Mouse (Mus musculus) cerebellum, adult (tissue): ENCODE measurements around the gene Tmem167b.
"Not testable (repeated sequence)": the region's sequence is repeated elsewhere in the genome, so short reads cannot be mapped to it uniquely, and the experiment has no call there.

Experiments
- ATAC-seq: cut with Nextera tagmentation; 2 replicates; pipeline ENCODE4 v1.9.2; 2017; ENCODE audit warnings: mild to moderate bottlenecking, moderate library complexity, mixed read lengths; ENCODE audit not compliant: insufficient number of reproducible peaks, low FRiP score, low TSS enrichment

The Tmem167b gene

DNA sequence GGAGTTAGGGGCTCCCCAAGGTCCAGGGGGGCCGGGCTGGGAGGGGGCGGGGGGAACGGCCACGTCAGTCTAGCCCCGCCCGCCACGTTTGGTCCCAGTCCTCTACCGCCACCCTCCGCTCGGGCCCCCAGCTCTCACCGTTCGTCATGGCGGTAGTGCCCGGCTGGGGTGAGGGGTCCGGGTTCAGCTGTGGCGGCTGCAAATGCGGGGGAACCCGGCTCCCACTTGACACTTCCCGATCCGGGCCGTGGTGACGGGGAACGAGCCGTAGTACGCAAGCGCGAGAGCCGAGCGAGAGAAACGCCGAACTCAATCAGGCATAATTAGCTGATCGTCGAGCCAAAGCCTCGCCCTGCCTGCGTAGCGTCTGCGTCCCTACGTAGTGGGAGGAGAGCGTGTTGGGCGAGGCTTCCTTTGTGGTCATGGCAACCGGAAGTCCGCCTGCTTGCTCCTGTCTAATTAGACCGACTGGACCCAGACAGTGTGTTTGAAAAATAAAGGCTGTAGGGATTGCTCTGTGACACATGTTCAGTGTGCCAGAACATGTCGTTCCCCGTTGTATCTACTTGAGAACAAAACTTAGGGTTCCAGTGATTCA, at the start of gene Tmem167b:
Gene Tmem167b (minus strand): TSS at position 334 of the 598 bp plus-strand sequence.
- peak; percentile 97 for ATAC-seq

DNA sequence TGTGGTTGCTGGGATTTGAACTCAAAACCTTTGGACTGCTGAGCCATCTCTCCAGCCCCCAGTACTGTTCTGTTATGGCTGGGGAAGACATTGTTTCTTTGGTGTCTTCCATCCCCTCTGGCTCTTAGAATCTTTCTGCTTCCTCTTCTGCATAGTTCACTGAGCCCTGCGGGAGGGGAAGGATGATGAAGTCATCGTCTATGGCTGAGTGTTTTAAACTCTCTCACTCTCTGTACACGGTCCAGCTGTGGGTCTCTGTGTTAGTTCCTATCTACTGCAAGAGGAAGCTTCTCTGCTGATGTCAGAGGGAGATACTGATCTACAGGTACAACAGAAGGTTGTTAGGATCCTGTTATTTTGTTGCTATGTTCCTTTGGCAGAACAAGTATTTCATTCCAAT, 46.6 kb upstream of the Tmem167b start:
- no peak for ATAC-seq

DNA sequence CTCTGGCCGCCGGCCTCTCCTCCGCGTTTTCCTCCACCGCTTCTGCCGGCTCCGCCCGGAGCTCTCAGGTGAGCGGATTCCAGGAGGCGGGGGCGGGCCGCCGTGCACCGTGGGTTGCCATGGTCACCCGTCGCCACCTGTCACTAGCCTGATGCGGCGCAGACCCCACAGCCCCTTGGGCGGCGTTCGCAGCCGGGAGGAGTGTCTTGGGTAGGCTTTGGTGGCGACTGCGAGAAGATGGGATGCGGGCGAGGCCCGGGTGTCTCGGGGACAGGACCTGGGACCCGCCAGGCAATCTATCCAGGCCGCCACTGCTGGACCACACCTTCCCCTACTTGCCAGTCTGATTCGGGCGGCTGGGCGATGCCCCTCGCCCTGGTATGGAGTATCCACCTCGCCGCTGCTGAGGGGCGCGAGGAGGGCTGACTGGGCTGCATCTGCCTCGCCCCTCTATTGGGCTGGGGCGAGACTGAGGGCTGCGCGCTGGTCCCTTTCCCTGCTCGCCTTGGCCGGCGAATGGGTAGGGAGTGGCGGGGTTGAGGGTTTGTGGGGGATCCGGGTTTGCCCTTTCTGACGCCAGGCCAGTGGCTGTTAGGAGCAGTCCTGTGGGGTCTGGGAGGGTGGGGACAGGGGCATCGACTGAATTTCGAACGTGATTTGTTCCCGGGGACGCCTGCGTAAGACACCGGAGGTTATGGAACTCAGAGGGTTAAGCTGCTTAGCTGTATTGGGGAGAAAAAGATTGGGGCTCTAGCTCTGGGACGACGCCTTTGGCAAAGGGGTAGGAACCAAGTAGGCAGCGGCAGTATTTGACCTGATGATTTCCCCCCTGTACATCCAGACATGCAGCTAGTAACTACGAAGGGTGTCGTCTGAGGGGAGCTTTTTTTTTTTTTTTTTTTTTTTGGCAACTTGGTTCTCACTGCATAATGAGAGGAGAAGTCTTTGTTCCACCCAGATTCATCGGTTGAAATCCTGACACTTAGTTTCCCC, 29.6 kb upstream of the Tmem167b start:
- peak; percentile 24 for ATAC-seq

DNA sequence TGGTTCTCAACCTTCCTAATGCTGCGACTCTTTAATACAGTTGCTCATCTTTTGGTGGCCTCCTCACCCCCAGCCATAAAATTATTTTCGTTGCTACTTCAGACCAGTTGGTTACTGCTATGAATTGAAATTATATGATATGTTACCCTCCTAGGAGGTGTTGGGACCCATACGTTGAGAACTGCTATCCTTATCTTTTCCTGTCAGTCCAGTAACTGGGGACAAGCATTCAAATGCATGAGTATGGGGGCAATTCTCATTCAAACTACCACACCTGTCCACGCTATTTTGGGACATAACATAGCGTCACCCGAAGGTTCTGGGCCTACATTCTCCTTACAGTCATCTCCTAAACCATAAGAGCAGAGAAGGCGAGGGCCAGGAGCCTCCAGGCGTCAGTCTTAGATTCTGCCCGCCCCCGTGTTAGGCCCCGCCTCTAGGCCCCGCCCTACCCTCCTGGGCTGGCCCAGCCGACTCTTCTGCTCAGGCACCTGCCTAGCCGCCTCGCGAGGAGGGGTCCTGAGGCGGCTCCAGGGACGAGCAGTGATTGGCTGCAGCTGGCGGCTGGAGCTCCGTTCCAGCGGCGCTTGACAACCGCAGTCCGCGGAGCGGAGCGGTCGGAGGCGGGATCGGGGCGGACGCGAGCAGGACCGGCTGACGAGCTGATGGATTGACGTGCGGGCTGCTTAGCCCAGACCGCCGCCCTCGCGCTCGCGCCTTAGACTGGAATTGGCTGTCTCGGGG, 28.7 kb upstream of the Tmem167b start, which contains the start of gene Wdr47:
Gene Wdr47 (plus strand): TSS at position 494 of the 744 bp plus-strand sequence.
- peak; percentile 96 for ATAC-seq

DNA sequence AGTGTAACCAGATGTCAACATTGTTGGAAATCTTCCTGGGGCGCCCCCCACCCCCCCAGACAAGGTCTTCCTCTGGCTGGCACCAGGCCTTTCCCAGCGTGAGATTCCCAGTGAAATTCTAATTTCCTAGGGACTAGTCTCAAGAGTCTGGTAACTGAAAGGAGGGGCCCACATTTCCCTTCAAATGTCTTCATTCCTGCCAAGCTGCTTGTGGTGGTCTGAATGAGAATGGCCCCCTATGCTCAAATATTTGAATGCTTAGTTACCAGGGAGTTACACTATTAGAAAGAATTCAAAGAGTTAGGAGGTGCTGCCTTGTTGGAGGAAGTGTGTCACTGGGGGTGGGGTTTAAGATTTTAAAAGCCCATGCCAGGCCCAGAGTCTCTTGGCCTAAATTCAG, 26.2 kb upstream of the Tmem167b start:
- ATAC-seq = no peak

DNA sequence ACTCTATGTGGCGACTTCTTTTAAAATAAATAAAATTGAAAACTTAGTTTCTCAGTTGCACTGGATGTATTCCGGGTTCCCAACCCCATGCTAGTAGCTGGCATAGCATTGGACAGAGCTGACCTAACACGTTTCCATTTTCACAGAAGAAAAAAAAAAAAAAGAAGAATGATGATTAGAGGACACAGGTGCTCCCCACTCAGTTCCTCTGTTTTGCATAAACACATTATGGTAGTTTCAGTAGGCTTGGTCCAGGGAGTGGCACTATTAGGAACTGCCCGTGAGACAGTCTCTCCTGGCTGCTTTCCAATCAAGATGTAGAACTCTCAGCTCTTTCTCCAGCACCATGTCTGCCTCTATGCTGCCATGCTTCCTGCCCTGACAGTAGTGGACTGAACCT, 22.3 kb upstream of the Tmem167b start:
- no peak for ATAC-seq

DNA sequence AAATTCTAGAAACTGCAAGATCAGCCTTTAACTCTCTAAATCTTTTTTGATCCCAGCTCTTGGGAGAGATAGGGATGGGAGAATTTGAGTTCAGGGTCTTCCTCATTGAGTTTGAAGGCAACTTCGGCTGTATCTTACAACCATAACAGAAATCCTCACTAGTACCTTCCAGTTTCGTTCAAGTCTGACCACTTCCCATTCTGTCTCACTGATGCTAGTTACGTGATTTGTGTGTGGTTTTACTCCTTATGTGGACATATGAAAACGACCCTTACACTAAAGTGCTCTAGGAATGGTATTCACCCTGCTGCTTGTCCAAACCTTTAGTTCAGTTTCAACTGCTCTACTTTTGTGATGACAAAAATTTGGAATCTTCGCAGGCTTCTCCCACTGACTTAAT, 11.8 kb upstream of the Tmem167b start:
- no peak for ATAC-seq

DNA sequence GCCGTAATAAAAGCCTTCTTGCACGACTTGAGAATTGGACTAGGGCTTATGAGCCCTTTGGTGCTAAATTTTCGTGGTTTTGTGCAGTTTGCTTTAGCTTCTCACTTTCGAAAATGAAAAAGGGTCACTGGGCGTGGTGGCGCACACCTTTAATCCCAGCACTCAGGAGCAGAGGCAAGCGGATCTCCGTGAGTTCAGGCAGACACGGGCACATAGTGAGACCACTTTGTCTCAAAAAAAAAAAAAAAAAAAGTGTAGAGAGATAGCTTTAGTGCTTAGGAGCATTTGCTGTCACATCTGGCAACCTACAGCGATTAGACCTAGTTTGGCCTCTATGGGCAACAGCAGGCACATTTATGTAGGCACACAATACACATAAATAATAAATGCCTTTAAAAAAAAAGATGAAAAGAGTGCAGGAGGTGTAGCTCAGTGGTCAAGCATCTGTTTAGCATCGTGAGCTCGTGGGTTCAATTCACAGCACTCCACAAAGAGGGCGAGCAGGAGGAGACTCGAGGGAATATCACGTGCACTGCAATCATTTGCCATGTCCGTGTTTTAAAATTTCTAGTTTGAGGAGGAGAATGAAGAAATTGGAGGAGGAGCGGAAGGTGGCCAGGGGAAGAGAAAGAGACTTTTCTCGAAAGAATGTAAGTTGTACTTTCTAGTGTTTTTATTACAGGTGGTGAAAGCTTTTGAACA, 10.2 kb upstream of the Tmem167b start:
- ATAC-seq = no peak

DNA sequence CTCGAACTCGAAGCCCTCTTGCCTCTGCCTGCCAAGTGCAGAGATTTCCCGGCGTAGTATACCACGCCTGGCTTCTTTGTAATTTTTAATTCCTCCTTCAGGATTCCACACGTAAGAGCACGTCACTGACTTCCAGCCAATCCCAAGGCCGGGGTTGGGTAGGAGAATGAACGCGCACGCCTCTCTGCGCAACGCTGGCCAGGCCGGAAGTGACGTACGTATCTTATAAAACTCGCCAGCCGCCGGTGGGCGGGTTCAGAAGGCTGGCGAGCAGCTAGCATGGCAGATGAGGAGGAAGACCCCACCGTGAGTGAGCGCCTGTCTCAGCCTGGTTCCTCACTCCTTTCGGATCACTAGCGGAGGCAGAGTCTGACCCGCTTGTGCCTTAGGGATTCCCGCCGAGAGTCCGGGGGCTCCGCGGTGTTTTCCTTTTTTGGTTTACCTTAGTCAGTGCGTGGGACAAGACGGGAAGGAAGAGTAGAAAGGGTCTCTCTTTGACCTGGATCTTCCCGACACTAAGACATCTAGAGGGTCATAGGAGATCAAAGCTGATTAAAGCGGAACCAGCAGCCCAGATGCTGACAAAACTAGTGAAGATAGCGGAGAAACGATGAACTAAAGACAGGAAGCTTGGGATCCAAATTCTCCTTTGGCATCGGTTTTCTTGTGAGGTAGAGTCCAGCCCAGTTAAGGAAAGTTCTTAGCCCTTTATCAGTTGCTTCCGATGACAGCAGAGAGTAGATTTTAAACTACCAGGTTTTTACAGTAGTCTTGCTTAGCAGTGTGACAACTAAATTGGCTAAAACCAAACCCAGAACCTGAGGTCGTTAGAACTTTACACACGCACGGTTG, 9.4 kb upstream of the Tmem167b start, which contains the start of gene Taf13:
Gene Taf13 (plus strand): TSS at position 256 of the 852 bp plus-strand sequence.
- ATAC-seq = peak; percentile 97

DNA sequence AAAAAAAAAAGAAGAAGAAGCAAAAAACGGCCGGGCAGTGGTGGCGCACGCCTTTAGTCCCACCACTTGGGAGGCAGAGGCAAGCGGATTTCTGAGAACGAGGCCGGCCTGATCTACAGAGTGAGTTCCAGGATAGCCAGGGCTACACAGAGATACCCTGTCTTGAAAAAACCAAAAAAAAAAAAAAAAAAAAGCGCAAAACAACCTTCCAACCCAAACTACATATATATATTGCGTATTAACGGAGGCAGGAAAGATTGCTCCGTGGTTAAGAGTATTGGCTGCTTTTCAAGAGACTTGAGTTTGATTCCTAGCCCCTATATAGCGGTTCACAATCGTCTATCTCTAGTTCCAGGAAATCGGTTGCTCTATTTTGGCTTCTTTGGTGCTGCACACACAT, 8.5 kb upstream of the Tmem167b start:
- no peak for ATAC-seq

DNA sequence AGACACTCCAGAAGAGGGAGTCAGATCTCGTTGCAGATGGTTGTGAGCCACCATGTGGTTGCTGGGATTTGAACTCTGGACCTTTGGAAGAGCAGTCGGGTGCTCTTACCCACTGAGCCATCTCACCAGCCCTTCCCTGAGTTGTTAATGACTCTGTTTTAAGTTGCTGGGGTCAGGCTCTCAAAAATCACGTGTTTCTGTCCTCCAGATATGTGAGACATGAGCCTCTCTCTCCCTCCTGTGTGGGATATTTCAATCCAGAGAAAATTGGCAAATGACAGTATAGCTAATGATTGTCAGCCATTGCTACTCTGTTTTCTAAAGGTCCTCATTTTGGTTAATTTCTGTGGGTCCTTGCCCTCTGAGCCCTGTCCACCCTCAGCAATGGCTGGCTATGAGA, 7.4 kb upstream of the Tmem167b start:
- ATAC-seq = not testable (repeated sequence)

DNA sequence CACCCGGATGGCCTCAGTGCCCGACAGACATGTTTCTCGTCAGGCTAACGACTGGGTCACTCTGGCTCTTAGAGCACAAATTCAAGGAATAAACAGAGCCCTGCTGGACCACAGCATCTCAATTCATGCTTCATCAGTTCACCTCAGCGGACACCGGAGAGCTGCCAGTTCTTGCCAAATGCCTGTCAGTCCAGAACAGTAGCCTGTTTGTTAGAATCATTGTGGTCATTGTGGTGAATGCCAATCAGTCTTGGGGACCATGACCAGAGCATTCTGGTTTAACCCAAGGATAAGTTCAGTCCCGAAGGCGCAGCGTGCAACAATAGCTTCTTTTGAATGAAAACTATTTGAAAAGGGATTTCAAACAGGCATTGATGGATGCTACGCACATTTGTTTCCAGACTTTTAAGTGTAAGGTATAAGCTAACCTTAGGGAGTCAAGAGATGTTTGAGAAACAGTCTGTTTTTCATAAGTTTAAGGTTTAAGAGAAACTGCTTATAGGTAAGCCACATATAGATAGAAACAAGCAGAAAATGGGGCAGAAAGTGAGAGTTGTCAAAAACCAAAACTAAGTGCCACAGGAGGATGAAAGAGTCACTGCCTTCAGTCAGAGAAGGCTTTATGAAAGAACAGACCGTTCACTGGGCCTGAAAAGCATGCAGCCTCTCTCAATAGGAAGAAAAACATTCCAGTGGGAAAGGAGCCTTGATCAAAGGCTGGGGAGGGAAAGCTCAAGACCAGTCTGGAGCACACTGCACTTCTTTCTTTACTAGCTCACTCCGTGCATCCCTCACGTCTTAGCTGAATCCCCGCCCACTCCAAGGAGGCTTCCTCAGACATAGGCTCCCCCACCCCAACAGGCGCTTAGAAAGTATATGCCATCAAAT, 6.0 kb upstream of the Tmem167b start:
- no peak for ATAC-seq

DNA sequence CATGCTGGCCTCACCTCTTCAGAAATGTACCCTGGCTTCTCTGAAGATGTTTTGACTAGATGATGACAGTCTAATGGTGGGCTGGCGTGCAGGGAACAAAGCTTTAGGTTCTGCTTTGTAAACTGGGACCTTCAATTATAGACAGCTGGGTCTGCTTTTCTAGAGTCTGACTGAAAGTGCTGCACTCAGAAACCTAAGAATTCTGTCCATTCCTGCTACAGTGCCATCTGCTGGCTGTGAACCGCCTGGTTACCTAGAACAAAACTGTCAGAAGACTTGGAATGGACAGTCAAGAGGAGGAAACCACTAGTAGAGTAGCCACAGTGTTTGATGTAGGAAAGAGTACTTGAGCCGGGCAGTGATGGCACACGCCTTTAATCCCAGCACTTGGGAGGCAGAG, 1.0 kb upstream of the Tmem167b start:
- ATAC-seq = peak; percentile 26

DNA sequence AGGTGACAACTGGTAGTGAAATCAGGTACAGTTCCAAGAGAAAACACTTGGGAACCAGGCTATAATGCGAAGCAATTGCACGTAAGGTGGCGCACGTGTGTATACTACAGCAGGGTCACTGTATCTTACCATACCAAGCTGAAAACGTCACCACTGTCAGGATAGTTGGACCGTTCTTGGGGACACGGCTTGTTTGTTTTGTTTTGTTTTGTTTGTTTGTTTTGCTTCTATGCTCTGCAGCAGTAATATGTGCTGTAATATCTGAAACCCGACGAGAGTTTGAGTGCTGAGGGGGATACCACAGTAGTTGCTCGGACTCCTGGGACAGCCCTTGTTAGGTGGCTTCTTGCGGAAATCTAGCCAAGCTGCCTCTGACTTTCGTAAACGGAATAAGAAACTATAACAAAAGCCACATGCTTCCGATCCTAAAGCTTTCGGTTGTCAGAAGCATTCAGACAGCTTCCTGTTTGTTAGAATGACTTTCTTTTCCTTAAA, 558 bp upstream of the Tmem167b start:
- peak; percentile 41 for ATAC-seq

DNA sequence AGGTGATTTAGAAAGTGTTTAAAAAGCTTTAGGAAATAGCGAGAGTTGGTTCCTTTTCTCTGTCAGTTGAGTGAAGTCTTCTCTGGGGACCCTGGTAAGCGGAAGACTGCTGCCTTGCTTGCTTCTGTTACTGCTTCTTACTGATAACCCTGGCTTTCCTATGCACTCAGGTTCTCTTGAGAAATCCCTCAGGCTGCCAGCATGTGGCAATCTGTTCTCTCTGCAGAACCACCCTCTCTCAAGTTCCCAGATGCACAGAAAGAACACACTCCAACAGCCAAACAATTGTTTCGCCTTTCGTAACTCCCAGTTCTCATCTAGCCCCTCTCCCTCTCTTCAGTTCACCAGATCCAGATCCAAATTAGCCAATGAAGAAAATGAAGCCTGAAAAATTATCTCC, 4.4 kb downstream of the Tmem167b start:
- no peak for ATAC-seq

DNA sequence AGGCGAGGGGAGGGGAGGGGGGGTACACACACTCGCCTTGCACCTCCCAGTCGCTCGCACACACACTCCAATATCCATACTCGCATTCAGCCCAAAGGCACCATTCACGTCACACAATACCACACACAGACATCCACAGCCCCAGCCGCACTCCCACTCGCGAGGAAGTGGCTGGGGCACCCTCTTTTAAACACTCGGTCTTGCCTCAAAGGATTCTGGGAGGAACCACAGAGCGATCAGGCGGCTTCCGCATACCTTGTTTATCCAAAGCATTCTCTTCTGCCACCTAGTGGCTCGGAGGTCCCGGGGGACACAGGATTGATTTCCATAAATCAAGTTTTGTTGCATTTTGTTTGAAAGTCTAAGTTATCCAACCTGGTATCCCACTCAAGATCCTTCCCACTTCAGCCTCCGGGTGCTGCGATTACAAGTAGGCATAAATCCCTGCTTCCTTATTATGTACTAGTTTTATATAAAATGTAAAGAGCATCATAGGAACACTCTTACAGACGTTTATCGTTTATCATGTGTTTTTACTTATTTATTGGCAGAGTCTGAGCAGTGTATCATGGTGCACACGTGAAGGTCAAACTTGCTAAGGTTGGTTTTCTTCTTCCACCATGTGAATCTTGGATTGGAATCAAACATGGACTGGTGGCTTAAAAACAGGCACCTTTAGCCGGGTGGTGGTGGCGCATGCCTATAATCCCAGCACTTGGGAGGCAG, 7.5 kb downstream of the Tmem167b start:
- peak; percentile 94 for ATAC-seq

DNA sequence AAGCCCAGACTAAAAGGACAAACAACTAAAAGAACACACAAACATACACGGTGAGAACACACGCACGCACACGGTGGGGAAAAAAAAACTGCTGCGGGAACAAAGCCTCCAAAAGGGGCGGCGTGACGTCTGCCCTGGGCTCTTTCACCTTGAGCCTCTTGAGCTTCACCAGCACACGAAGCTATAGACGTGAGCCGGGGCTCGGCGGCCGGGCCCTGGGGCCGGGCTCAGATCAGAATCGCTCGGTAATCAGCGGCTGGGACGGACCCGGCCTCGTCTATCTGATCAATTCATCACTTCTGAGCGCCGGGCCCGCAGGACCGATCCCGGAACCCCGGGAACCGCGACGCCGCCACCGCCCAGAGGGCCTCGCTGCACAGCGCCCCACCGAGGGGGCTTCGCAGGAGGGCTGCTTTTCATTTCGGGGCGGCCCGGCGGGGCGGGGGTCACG, 8.1 kb downstream of the Tmem167b start:
- ATAC-seq = peak; percentile 47
